Mouse (Mus musculus): ENCODE measurements around the gene P2rx7.

DNA sequence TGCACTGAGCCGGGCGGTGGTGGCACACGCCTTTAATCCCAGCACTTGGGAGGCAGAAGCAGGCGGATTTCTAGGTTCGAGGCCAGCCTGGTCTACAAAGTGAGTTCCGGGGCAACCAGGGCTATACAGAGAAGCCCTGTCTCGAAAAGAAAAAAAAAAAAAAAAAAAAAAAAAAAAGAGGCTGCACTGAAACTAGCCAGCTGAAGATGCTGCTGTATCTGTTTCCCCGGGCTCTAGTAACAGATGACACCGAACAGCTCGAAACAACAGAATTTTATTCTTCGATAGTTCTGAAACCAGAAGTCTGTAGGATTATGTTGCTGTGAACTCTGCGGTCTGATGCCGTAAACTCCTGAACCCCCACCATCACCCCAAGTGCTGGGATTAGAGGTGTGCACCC, 81.7 kb downstream of the P2rx7 start:
- TF ChIP-seq POLR2A (IDR thresholded peaks at IDR 0.05; ENCODE audit: borderline replicate concordance, control insufficient read depth, low read depth, low read length) (no peak), CTCF (IDR thresholded peaks at IDR 0.05; ENCODE audit: control insufficient read depth, insufficient read depth, low read length) (no peak)
